In genomic region chr17:27650586-27650985, GRCm38 (mm10) we compare ENCODE assay signal across 17 mouse cellular contexts. TPM values are rescaled to one million over a fixed set of nuclear protein-coding genes. Genes with fewer than 3 reads are reported as not detected.
A peak's percentile ranks its signal among the peaks of the same experiment; 100 is the strongest.
DNase-seq lines count a peak whose midpoint lies in the region; ATAC-seq and TF ChIP-seq lines count a peak whose summit lies in the region.
"Had no signal": no experiment of that assay in that cellular context is flagged by ENCODE, and none has a peak within 500 bp of the region (broad histone marks: within the 10 kb centered on the region; RNA-seq: fewer than 3 reads in every experiment).

No protein-coding gene starts in this region.

- H3K27me3 ChIP-seq in heart, embryonic 11.5 days (ENCODE audit: control insufficient read depth, insufficient read depth, low read length): peaks cover 20% of the 10 kb centered on the region
- H3K27me3 ChIP-seq in liver, postnatal 0 days (ENCODE audit: insufficient read depth, low read length): peaks cover 15% of the 10 kb centered on the region
- H3K27me3 ChIP-seq in liver, embryonic 12.5 days (replicated peaks): peaks cover 53% of the 10 kb centered on the region

- H3K4me2 ChIP-seq in heart, embryonic 11.5 days: no peak overlapping the region
- peak overlapping the region; percentile 38; the same call in 1 of the 2 replicates for H3K4me2 ChIP-seq in liver, postnatal 0 days (ENCODE audit: low read depth, low read length)
- H3K4me2 ChIP-seq in liver, embryonic 12.5 days: no peak overlapping the region
- H3K4me2 ChIP-seq: forebrain, embryonic 12.5 days; liver, embryonic 15.5 days; midbrain, embryonic 13.5 days; neural tube, embryonic 12.5 days had no signal

- WGBS in heart, embryonic 11.5 days (ENCODE audit: insufficient replicate concordance): 69% methylated on average over 13 of the region's 13 CpGs
- WGBS in liver, postnatal 0 days (ENCODE audit: insufficient replicate concordance): 66% methylated on average over 13 of the region's 13 CpGs
- 65% methylated on average over 13 of the region's 13 CpGs for WGBS in liver, embryonic 12.5 days (ENCODE audit: insufficient replicate concordance)

- no peaks in the 10 kb centered on the region for H3K9me3 ChIP-seq in heart, embryonic 11.5 days (replicated peaks; ENCODE audit: control insufficient read depth, low read length)
- no peaks in the 10 kb centered on the region for H3K9me3 ChIP-seq in liver, postnatal 0 days (ENCODE audit: low read length)
- H3K9me3 ChIP-seq in liver, embryonic 12.5 days (replicated peaks): 0 out of 2 replicates have a peak, but pooled peaks cover 5% of the 10 kb centered on the region
- H3K9me3 ChIP-seq: forebrain, embryonic 12.5 days; liver, embryonic 15.5 days; midbrain, embryonic 13.5 days; neural tube, embryonic 12.5 days had no signal

- no peak overlapping the region for H3K27ac ChIP-seq in heart, embryonic 11.5 days (ENCODE audit: low read depth, low read length)
- no peak overlapping the region; the same call in 1 of the 2 replicates for H3K27ac ChIP-seq in liver, postnatal 0 days (ENCODE audit: low read depth)
- no peak overlapping the region for H3K27ac ChIP-seq in liver, embryonic 12.5 days
- H3K27ac ChIP-seq: forebrain, embryonic 12.5 days; liver, embryonic 15.5 days; midbrain, embryonic 13.5 days; neural tube, embryonic 12.5 days had no signal

- no peak for DNase-seq in heart, adult 9 months (ENCODE audit: low spot score in 2 of 2)
- peak; percentile 70 for DNase-seq in liver, postnatal 0 days
- peak; percentile 78 to 83 for DNase-seq in kidney, postnatal 36 days
- DNase-seq in B cell, adult 2 months: no peak
- DNase-seq in retina, postnatal 1 day: no peak
- DNase-seq: heart, adult 11 months had no signal

- 0 out of 2 replicates have a peak, but pooled peaks have one; percentile 8 for ATAC-seq in heart, embryonic 11.5 days (replicated peaks; ENCODE audit: insufficient number of reproducible peaks, low FRiP score, low TSS enrichment)
- ATAC-seq in liver, postnatal 0 days: peak; percentile 90
- ATAC-seq in liver, embryonic 12.5 days: no peak
- ATAC-seq: hindbrain, embryonic 16.5 days; midbrain, embryonic 13.5 days had no signal

- no peak for TF ChIP-seq EP300 in liver, postnatal 0 days (IDR thresholded peaks at IDR 0.05; ENCODE audit: low read depth)

- no peak overlapping the region for H3K4me3 ChIP-seq in heart, embryonic 11.5 days (ENCODE audit: low read depth, low read length)
- H3K4me3 ChIP-seq in liver, postnatal 0 days (ENCODE audit: low read depth, low read length): no peak overlapping the region
- no peak overlapping the region for H3K4me3 ChIP-seq in liver, embryonic 12.5 days
- H3K4me3 ChIP-seq: forebrain, embryonic 12.5 days; liver, embryonic 15.5 days; midbrain, embryonic 13.5 days; neural tube, embryonic 12.5 days had no signal

- no peak overlapping the region for H3K9ac ChIP-seq in heart, embryonic 11.5 days (ENCODE audit: low read depth, low read length)
- H3K9ac ChIP-seq in liver, postnatal 0 days (replicated peaks): no peak overlapping the region
- H3K9ac ChIP-seq in liver, embryonic 12.5 days: no peak overlapping the region
- H3K9ac ChIP-seq: forebrain, embryonic 12.5 days; liver, embryonic 15.5 days; midbrain, embryonic 13.5 days; neural tube, embryonic 12.5 days had no signal

- TF ChIP-seq CTCF in liver, postnatal 0 days (IDR thresholded peaks at IDR 0.05; ENCODE audit: low read depth): no peak

- no peaks in the 10 kb centered on the region for H3K36me3 ChIP-seq in heart, embryonic 11.5 days (ENCODE audit: control insufficient read depth, insufficient read depth, low read length)
- H3K36me3 ChIP-seq in liver, postnatal 0 days (replicated peaks; ENCODE audit: insufficient read depth, low read length): no peaks in the 10 kb centered on the region
- H3K36me3 ChIP-seq in liver, embryonic 12.5 days: no peaks in the 10 kb centered on the region
- H3K36me3 ChIP-seq: forebrain, embryonic 12.5 days; liver, embryonic 15.5 days; midbrain, embryonic 13.5 days; neural tube, embryonic 12.5 days had no signal

- peaks cover 4% of the 10 kb centered on the region; the same call in 1 of the 2 replicates for H3K4me1 ChIP-seq in heart, embryonic 11.5 days (ENCODE audit: control insufficient read depth, insufficient read depth, low read length)
- H3K4me1 ChIP-seq in liver, postnatal 0 days (ENCODE audit: insufficient read depth): peaks cover 7% of the 10 kb centered on the region
- H3K4me1 ChIP-seq in liver, embryonic 12.5 days: peaks cover 12% of the 10 kb centered on the region

RNA-seq across cellular contexts. Expression of gene Pacsin1, which starts 4.7 kb away (rescaled TPM):
- polyA plus RNA-seq in heart, embryonic 11.5 days (2014; fragmentation: Nextera tagmentation; extraction: Ambion mirVana): 2.5 and 2.9 TPM in 2 replicates
- 0.27 and 0.29 TPM in 2 replicates for polyA plus RNA-seq in liver, postnatal 0 days (2015; fragmentation: Nextera tagmentation; extraction: Ambion mirVana)
- polyA plus RNA-seq in liver, embryonic 12.5 days (2016; fragmentation: Nextera tagmentation; extraction: Ambion mirVana): 0.20 and 0.48 TPM in 2 replicates

RNA-seq across cellular contexts. Expression of gene Rps10, which starts 14.1 kb away (rescaled TPM):
- polyA plus RNA-seq in heart, embryonic 11.5 days (2014; fragmentation: Nextera tagmentation; extraction: Ambion mirVana): 659 and 724 TPM in 2 replicates
- polyA plus RNA-seq in liver, postnatal 0 days (2015; fragmentation: Nextera tagmentation; extraction: Ambion mirVana): 523 and 535 TPM in 2 replicates
- 898 and 941 TPM in 2 replicates for polyA plus RNA-seq in liver, embryonic 12.5 days (2016; fragmentation: Nextera tagmentation; extraction: Ambion mirVana)

RNA-seq across cellular contexts. Expression of gene RPS10-NUDT3, which starts 15.6 kb away (rescaled TPM):
- not detected in 2 replicates for polyA plus RNA-seq in heart, embryonic 11.5 days (2014; fragmentation: Nextera tagmentation; extraction: Ambion mirVana)
- not detected in 2 replicates for polyA plus RNA-seq in liver, postnatal 0 days (2015; fragmentation: Nextera tagmentation; extraction: Ambion mirVana)
- polyA plus RNA-seq in liver, embryonic 12.5 days (2016; fragmentation: Nextera tagmentation; extraction: Ambion mirVana): not detected in 2 replicates
- polyA plus RNA-seq: brain, embryonic 14.5 days; embryonic facial prominence, embryonic 11.5 days; forebrain, embryonic 12.5 days; heart, embryonic 14.5 days; hindbrain, embryonic 16.5 days; limb, embryonic 11.5 days; liver, embryonic 15.5 days; midbrain, embryonic 13.5 days; neural tube, embryonic 12.5 days had no signal

RNA-seq across cellular contexts. Expression of gene Nudt3, which starts 27.3 kb away (rescaled TPM):
- 38.8 and 47.4 TPM in 2 replicates for polyA plus RNA-seq in heart, embryonic 11.5 days (2014; fragmentation: Nextera tagmentation; extraction: Ambion mirVana)
- 17.9 and 20.2 TPM in 2 replicates for polyA plus RNA-seq in liver, postnatal 0 days (2015; fragmentation: Nextera tagmentation; extraction: Ambion mirVana)
- polyA plus RNA-seq in liver, embryonic 12.5 days (2016; fragmentation: Nextera tagmentation; extraction: Ambion mirVana): 51.2 and 53.9 TPM in 2 replicates

Comparison
In these comparisons a context has a peak if more than half of its experiments do, and no peak if none do; other contexts are left out.
1. DNase-seq: peak in liver, postnatal 0 days (single experiment) and kidney, postnatal 36 days (2 of 2); none in heart, adult 9 months (0 of 2), B cell, adult 2 months (0 of 2) and retina, postnatal 1 day (single experiment).